Mouse (Mus musculus): ENCODE results near the gene Pde11a.
A peak's percentile ranks its signal among the peaks of the same experiment; 100 is the strongest.

Gene Pde11a

DNA sequence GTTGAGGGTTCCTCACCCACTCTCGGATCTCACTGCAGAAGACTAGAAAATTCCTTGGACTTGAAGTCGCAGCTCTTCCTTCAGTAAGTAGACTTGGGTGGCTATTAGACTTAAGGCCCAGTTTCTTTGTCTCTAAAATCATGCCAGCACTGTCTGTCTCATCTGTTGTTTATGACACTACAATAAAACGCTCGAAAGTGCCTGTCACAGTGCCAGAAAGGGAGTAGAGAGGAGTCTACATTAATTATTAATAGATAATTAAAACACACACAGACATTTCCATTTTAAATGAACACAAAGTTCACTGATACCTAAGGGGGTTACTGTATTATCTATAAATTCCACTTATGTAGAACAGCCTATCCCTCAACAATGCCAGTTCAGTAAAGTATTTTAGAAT is 287.7 kb downstream of the Pde11a start:
- DNase-seq, result no peak

DNA sequence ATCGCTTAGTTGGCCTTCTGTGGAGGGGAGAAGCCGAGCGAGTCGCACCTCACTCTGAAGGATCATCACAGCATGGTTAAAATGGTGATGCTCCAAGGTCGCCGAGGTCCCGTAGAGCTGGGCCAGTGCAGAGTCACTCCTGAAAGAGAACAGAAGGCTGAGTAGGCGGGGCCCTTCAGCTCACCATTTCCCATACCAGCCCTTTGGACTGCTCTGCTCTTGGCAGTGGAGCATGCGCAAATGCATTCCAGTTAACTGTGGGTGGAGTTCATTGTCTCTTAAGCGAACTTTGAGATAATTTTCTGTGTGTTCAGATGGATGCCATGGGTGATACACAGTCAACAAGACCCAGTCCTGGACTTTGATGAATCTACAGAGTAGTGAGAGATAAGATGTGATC is 288.5 kb downstream of the Pde11a start:
- DNase-seq, result no peak

DNA sequence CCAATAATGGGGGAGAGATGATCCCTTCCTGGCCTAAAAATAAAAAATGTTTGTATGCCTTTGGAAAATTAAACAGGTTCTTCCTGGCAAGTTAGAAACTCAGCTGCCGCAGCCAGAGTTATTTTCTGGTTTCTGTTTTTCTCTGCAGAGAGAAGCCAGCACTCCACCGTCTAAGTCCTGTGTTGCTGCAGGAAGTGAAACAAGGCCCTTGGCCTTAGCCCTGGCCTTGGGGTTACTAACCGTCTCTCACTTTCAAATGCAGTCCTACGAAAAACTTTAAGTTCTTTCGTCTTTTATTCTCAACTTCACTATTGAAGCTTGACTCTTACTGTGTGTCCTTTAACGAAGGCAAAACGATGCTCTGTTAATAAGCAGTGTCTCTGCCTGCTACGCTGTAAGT is 289.0 kb downstream of the Pde11a start:
- no peak for DNase-seq

DNA sequence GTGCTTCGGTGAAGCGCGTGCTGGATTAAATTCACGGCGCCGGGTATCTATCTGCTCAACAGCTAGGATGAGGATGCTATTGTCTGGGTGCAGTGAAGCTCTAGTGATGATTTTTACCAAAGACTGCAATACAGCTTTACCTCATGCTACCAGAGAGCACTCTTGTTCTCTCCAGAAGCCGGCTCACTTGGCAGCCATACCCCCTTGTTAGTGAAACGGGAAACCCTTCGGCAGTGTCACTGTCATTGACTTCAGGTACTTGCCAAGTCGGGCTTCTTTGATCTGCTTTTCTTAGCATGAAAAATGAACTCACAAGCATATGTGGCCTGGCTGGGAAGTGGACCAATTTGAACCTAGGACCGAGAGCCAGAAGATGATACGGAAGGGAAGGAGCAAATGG is 290.8 kb downstream of the Pde11a start:
- DNase-seq, result peak in 1 of 2 experiments; percentile 17

DNA sequence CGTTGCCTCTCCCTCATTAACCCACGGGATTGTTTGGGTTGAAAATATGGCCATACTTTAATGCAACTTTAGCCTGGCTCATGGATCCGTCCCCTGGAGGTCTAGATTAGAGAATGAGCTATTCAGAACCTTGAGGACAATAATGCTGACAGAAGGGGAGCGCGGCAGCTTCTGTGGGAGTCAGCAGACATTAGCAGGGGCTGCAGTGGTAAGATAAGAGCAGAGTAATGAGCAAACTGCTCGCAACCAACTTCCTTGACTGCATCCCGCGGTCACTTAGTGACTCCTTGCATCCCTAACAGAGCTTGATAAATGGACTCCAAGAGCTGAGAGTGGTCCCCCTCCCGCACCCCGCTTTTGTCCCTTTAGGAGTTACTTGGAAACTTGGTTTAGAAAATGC is 296.4 kb downstream of the Pde11a start:
- no peak for DNase-seq

DNA sequence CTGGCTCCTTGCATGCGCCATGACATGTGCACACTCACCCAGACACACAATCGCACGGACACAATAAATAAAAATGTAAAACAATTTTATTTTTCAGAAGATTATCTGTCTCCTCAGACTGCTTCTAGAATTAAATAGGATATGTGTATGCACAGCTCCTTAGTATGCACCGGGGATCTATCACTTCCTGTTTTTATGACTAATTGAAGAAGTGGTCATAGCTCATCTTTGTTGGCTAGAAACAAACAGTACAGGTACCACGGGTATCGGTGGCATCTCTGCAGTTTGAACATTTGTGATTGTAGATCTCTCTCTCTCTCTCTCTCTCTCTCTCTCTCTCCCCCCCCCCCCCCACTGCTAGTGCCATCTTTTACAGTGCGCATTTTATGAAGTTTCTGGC is 298.5 kb downstream of the Pde11a start:
- no peak for DNase-seq

DNA sequence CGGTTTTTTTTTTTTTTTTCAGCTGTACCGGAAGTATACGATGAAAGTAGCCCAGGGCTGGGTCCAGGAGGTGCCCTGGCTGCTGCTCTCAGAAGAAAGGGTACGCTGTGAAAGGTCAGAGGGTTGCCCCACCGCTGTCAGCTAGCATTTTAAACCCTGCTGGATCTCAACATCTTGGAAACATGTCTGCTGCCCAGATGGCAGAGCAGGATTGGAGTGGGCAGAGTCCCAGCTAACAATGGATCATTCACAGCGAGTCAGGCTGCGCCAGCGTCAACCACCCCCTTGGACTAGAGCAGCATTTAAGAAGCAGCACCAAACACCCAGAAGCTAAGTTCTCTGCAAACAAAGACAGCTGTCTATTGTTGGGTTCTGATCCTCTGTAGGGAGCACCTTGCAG is 308.5 kb downstream of the Pde11a start:
- peak; percentile 56 to 58 for DNase-seq

DNA sequence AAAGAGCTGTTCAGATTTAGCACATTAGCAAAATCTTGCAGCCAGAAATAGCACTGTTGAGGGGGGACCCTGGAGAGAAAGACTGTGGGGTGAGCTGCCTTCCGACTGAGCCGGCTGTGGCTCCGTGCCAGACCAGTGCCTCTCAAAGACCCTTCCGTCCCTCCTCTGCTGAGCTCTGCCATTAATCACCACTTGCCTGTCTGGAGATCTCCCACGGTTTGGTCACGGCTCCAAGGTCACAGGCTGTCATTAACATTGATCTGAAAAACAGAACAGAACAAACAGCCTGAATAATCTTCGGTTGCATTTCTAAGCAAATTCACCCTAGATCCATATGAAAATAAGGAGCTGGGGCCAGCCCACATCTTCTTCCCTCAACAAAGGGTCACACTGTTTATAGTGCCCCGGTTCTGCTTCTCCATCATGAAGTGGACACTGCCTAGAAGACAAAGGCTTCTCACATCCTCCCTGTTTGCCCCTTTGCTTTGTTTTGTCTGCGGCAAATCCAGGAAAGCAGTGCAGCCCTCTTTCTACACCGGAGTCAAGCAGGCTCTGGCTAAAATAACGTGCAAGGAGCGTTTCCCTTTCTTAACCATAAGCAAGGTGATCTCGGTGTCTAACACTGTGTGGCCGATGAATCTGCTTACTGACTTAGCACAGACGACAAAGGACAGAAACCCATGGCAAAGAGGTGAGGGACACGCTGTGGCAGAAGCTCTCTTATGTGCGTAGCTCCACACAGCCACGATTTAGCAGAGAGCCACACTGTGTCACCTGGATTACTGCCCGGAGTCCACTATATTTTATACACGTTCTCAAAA is 309.3 kb downstream of the Pde11a start:
- DNase-seq, result peak; percentile 53 to 58

DNA sequence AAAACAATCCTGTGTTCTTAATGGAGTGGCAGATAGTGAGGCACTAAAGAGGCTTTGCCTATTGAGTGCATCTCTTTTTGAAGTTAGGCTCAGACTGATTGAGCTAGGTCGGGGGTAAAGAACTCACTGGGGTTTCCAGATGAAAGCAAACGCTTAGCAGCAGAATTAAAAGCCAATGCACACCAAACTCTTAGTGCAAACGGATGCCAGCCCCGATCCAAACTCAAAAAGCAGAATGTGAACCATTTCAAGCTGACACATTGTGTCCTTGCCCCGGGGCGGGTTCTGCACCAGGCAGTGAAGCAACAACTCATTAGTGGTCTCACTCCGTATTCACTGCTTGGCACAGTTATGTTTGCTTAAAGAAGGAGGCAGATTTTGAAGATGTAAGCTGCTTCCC is 321.7 kb downstream of the Pde11a start:
- peak in 1 of 2 experiments; percentile 6 for DNase-seq

DNA sequence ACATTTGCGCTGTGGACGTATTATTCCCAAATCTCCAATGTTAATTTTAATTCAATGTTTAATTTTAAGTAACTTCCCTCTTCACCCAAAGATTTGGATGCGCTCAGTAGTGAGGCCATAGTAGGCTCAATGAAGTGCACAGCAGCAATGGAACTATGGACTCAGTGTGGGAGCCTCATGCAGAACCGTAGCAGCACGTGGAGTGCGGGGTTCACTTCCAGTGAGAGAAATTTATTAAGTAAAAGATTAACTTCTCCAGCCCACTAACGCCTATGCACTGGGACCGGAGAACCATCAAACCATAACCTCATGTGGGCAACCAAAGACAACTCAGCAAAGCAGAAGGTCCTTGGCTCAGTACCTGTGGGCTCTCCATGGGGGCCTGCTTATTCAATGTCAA is 322.4 kb downstream of the Pde11a start:
- DNase-seq, result no peak

DNA sequence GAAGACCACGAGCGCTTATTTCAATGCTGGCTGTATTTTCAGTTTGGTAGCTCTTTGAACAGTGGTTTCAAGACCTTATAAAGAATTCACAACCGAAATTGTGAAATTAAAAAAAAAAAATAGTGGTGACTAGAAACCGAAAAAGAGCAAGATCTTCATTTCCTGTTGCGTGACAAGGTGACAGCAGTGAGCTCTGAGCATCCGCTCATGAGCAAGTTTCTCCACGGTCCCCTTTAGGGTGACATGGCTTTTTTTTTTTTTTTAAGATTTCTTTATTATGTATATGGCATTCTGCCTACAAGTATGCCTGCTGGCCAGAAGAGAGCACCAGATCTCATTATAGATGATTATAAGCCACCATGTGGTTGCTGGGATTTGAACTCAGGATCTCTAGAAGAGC is 323.1 kb downstream of the Pde11a start:
- DNase-seq, result no peak

DNA sequence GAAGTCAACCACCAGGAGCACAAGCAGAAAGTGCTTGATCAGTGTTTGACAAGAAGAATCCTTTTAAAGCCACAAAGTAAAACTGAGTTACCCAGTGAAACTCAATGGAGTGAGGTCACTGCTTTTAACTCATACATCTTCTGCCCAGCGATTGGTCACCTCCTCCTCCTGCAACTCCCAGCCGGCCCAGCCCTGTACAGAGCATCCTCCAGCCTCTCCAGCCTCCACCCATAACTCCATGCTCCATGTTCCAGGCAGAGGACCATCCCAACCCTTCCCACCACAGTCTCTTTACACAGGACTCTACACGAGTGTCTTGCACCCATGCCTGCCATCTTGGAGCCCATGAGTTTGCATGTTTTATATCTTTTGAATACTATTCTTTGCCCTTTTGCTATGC is 323.9 kb downstream of the Pde11a start:
- DNase-seq, result no peak

DNA sequence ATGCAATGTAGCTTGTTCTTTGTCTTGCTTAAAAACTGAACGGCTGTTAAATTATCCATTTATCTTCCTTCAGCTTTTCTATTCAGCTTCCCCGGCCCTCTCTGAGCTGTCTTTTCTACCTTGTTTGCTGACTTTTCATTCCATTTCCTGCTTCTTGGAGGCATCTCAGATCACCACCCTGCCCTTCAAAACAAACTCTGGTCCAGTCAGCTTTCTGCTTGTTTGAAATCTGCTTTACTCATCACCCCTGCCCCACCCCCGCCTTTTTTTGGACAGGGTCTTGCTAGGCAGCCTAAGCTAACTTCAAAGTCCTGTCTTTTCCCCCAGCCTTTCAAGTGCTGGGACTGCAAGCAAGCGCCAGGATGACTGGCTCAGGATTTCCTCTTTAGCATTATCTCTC is 332.4 kb downstream of the Pde11a start:
- no peak for DNase-seq

DNA sequence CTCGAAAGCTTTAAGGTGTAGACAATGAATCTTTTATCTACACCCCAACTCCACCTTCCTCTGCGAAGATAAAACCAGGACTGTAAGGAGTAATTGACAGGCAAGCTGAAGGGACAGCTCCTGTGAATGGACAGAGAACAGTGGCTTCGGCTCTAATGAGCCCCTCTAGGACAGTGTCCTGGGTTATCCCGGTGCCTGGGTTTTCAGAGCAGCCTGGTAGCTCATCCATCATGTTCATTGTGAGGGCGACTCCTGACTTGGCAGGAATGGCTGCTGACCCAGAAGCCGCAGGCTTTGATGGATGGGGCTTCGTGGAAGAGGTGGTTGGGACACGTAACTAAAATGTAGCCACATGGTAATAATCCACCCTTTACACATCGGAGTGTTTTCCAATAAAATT is 335.7 kb downstream of the Pde11a start:
- DNase-seq, result no peak

DNA sequence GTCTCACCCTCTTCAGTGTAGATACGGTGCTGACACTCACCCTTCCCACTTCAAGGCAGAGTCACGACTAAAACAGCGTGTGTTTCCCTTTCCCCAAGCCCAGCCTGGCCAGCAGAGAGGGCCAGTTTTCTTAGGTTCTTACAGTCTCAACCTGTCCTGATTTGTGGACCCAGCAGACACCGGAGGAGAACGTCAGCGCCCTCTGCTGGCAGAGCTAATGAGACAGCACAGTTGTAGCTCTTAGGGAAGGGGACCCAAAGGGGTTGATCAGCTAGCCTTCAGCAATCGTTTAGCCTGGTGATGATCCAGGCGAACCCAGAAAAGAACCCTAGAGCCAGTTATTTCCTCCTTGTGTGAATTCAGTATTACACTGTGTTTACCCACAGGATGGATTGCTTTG is 337.2 kb downstream of the Pde11a start:
- peak; percentile 65 to 79 for DNase-seq

DNA sequence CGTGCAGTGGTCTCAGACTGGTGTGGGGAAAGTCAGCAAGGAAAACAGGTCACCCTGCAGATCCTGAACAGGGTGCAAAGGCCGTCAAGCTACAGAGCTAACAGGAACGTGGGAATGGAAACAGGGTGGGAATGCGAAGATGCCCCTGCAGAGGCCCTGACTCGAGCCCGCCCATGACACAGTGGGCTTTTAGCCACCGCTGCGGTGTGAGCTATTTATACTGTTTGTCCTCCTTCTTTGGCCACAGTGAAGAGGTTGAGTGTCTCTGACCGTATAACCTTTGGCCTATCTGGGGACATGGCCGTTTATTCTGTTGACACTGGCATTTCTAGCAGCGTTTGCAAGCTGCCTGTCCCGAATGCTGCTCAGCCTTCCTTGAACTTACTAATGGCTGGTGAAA is 338.9 kb downstream of the Pde11a start:
- no peak for DNase-seq

DNA sequence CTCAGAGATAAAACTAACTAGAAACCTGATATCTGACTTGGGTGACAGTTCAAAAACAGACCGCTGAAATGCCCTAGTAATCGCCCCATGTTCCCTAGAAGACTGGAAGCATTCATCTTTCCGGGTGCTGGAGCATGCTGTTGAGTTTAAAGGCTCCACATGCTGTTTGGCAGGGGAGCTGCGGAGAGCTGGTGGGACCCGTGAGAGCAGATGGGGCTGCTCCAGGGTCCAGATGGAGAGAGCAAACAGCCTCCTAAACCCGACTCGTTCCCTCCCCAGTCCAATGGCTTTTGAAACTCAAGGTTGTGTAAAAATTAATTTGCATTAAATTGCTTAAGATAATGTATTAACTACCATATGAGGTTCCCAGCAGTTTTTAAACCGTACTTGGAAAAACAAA is 339.9 kb downstream of the Pde11a start:
- peak; percentile 63 to 76 for DNase-seq

DNA sequence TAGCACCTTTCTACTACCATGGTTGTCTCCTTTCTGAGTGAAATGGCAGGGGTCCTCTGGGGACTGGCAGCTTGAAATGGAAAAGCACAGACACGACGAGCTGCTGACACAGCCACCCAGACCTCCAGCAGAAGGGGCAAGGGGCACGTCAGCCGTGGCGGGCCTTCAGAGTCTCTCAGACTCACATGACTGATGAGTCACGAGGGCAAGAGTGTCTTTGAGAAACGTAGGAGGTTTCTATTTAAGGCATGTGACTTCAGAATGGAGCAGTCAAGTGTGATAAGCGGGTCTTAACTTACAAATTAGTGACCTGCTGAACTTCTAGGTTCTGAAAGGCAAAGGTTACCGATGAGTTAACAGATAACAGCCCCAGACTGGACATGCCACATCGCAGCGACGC is 340.8 kb downstream of the Pde11a start:
- DNase-seq, result no peak

DNA sequence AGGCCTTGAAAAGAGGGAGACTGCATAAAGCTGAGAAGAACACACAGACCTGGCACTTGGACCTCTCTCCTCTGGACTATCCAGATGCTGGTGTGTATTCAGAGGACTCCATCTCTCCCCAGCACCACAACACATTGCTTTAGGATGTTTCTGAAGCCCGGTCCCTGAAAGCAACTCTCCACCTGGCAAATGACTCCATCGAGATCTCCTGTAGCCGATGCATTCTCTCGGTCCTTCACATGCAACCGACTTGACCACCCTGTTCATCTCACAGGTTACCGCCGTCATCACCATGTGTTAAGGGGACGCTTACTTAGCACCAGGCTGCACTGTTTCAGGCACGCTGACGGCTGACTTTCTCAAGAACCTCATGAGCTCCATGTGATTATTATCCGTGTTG is 343.7 kb downstream of the Pde11a start:
- no peak for DNase-seq

DNA sequence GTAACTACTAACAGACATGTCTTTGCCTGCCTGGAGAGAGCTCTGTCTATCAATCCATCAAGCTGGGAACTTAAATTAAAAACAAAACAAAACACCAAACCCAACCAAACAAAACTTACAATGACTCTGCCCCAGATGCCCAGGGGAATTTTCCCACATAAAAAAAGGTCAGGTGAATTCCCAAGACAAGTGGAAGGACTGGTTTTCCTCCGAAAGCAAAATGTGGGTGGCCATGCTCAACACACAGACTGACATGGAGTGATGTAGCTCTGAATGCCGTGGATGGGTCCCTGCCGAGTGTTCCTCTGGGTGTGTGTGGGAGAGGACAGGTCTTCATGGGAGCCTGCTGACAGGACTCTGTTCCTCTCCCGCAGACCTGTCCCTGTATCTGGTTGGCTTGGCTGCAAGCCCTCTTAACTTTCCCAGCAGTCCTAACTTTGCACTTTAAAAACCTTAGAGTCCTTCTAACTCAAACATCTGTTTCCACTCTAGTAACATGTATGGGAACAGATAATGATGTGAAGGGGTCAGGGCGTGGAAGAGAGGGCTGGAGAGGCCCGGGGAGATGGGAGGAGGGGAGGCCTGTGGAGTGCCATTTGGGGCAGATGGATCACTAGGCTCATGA is 346.9 kb downstream of the Pde11a start:
- DNase-seq, result no peak

DNA sequence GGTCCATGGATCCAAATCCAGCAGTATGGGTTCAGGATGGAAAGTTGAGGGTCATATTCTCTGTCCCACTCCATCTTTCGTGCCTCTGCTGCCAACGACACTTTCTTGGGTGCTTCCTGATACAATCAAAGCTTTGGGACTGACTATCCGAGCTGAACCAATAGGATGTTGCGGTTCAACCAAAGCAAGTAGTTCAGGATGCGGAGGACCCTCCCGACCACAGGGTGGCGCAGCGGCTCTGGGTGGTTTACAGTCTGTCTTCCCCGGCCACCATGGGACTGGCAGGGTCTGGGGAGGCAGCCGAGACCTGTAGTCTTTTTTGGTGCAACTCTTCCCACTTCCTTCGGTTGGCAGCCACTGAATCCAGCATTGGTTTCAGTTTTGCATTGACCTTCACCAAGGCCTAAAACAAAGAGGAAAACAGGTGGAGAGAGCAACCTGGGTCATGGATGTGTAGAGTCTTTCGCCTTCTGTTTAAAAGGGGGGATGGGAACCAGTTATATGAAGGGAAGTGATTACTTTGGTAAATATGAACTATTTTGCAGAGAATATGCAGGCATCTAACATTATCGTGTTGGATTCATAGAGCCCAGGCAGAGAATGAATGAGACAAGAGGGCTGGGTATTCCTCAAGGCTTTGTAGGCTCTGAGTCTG is 347.6 kb downstream of the Pde11a start:
- peak; percentile 50 to 73 for DNase-seq

DNA sequence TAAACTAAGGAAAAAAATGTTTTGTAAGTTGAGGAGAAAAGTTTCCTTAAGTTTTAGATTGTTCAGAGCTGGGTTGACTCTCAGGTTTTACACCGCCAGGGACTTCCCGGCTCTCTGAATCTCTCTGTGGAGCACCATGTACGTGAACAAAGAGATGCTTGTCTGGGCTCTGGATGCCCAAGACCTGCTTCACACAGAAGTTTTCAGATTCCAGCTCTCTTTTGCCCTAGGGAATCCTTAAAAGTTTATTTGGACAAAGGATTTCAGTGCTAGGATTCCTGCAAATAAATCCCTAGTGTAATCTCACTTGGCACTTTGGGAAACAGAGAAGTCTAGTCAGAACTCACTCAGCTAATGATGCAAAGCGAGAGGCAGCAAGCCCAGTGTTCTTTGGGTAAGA is 348.9 kb downstream of the Pde11a start:
- no peak for DNase-seq

DNA sequence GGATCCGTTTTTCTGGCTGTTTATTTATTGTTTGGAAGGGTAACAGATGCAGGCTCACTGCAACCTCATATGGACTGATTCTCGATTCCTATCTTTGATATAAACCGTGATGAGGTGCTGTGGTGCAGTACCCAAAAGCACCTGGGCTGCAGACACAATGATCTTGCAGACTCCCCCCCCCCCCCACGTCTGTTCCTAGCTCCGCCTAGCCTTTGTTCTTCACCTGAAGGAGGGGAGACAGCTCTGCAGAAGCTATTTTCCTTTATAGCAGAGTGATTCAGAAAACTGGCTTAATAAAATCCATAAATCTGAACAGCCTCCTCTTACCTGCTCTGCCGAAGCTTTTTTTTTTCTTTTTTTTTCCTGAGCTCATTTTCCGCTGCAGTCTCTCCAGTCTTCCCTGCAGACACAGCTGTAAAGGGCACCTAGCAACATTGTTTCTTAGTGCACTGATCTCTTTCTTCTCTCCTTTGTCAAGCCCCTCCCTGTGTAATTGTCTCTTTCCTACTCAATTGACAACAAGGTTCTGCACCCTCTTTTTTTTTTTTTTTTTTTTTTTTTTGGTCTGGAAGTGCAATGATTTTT is 349.7 kb downstream of the Pde11a start:
- no peak for DNase-seq

DNA sequence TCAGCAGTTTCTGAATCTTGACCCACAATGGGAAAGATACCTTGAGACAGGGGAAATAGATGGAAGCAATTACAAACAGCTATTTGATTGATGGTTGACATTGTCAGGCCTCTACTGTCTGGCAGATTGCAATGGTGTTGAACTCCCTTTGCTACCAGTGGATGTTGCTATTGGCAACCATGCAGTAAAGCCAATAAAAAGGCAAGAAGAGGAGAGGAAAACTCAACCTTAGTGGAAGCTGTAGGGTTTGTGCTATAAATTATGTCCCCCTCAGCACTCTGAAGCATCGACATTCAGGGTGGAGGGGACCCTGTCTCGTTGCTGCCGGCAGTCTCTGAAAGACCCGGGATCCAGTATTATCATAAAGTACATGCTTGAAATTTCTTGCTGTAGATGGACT is 350.2 kb downstream of the Pde11a start:
- no peak for DNase-seq

All from cerebellum, postnatal 25 days (tissue).